Mouse (Mus musculus) embryonic facial prominence, embryonic 15.5 days (tissue): ENCODE results near the gene Fam214a. TPM values are rescaled to one million over a fixed set of nuclear protein-coding genes. Genes with fewer than 3 reads are reported as not detected.

Experiments
- ATAC-seq: fragments of 200-750 bp; cut with Nextera tagmentation; 2 replicates; pipeline ENCODE4 v1.8.0; 2017; ENCODE audit warnings: low read depth, moderate TSS enrichment; ENCODE audit not compliant: insufficient number of reproducible peaks, low FRiP score, low TSS enrichment
- H3K27ac ChIP-seq: fragments of 300-500 bp; sonication (generic); replicated peaks from 2 replicates; pipeline ENCODE4 v1.5.1; 2015; ENCODE audit warnings: mild to moderate bottlenecking, inconsistent platforms
- H3K27me3 ChIP-seq: fragments of 300-500 bp; sonication (generic); 2 replicates; pipeline ENCODE4 v1.6.1; 2015; ENCODE audit warnings: inconsistent platforms
- H3K36me3 ChIP-seq: fragments of 300-500 bp; sonication (generic); 2 replicates; pipeline ENCODE4 v1.6.1; 2015; ENCODE audit warnings: mild to moderate bottlenecking, inconsistent platforms
- H3K4me1 ChIP-seq: fragments of 300-500 bp; sonication (generic); 2 replicates; pipeline ENCODE4 v1.6.1; 2015; ENCODE audit warnings: inconsistent platforms
- H3K4me2 ChIP-seq: fragments of 300-500 bp; sonication (generic); replicated peaks from 2 replicates; pipeline ENCODE4 v1.6.1; 2015; ENCODE audit warnings: mild to moderate bottlenecking, inconsistent platforms
- H3K4me3 ChIP-seq: fragments of 300-500 bp; sonication (generic); replicated peaks from 2 replicates; pipeline ENCODE4 v1.5.1; 2015; ENCODE audit warnings: mild to moderate bottlenecking, inconsistent platforms
- H3K9ac ChIP-seq: fragments of 300-500 bp; sonication (generic); 2 replicates; pipeline ENCODE4 v1.6.1; 2015; ENCODE audit warnings: inconsistent platforms
- H3K9me3 ChIP-seq: fragments of 300-500 bp; sonication (generic); replicated peaks from 2 replicates; pipeline ENCODE4 v1.6.1; 2016; ENCODE audit warnings: inconsistent platforms
- WGBS: fragments of 180-500 bp; shearing (Covaris S2); methylation state at CpG from one replicate; pipeline ENCODE4 v1.1.7; 2015; 5-methylcytosine and 5-hydroxymethylcytosine counted together
- polyA plus RNA-seq: library from polyadenylated mRNA; unstranded; fragments of >200 nt; fragmentation: Nextera tagmentation; extraction: Ambion mirVana; gene quantifications from 2 replicates; pipeline ENCODE4 v1.2.1, GENCODE M21; 2015

The Fam214a gene
- polyA plus RNA-seq, 1 experiment from 2014 or later = 16.5 TPM

GRCm38 (mm10) chr9:74922884-74923283 lies 29.8 kb upstream of the Fam214a start:
- Histone ChIP-seq H3K4me2 (no peak overlapping the region), H3K27me3 (no peaks in the 10 kb centered on the region), H3K27ac (no peak overlapping the region), H3K4me1 (0 out of 2 replicates have a peak, but pooled peaks cover 6% of the 10 kb centered on the region), H3K36me3 (no peaks in the 10 kb centered on the region), H3K9me3 (no peaks in the 10 kb centered on the region), H3K4me3 (no peak overlapping the region), H3K9ac (no peak overlapping the region)
- no peak for ATAC-seq
- WGBS = 40% methylated on average over 3 of the region's 3 CpGs

GRCm38 (mm10) chr9:74923291-74923977 lies 29.2 kb upstream of the Fam214a start:
- Histone ChIP-seq H3K4me2 (no peak overlapping the region), H3K4me1 (0 out of 2 replicates have a peak, but pooled peaks cover 6% of the 10 kb centered on the region), H3K36me3 (no peaks in the 10 kb centered on the region), H3K4me3 (no peak overlapping the region), H3K27ac (no peak overlapping the region), H3K27me3 (no peaks in the 10 kb centered on the region), H3K9ac (no peak overlapping the region), H3K9me3 (no peaks in the 10 kb centered on the region)
- no peak for ATAC-seq
- WGBS = 82% methylated on average over 6 of the region's 6 CpGs

- ATAC-seq = no peak
- no peak overlapping the region for H3K9ac ChIP-seq
- H3K4me1 ChIP-seq = 0 out of 2 replicates have a peak, but pooled peaks cover 2% of the 10 kb centered on the region
- H3K9me3 ChIP-seq = no peaks in the 10 kb centered on the region
- no peak overlapping the region for H3K4me3 ChIP-seq
- no peak overlapping the region for H3K4me2 ChIP-seq
- H3K36me3 ChIP-seq = no peaks in the 10 kb centered on the region
- H3K27ac ChIP-seq = no peak overlapping the region
- H3K27me3 ChIP-seq = no peaks in the 10 kb centered on the region
- WGBS = 65% methylated on average over 10 of the region's 10 CpGs
Measured at GRCm38 (mm10) chr9:74925220-74925769, 27.4 kb upstream of the Fam214a start.

GRCm38 (mm10) chr9:74929981-74930423 lies 22.7 kb upstream of the Fam214a start:
- ATAC-seq = no peak
- Histone ChIP-seq H3K27ac (no peak overlapping the region), H3K9ac (no peak overlapping the region), H3K9me3 (no peaks in the 10 kb centered on the region), H3K36me3 (no peaks in the 10 kb centered on the region), H3K4me3 (no peak overlapping the region), H3K4me2 (no peak overlapping the region), H3K4me1 (no peaks in the 10 kb centered on the region), H3K27me3 (no peaks in the 10 kb centered on the region)
- 86% methylated on average over 4 of the region's 4 CpGs for WGBS

GRCm38 (mm10) chr9:74930653-74931052 lies 22.0 kb upstream of the Fam214a start:
- no peak overlapping the region for H3K4me2 ChIP-seq
- no peaks in the 10 kb centered on the region for H3K9me3 ChIP-seq
- no peaks in the 10 kb centered on the region for H3K36me3 ChIP-seq
- ATAC-seq = no peak
- no peaks in the 10 kb centered on the region for H3K27me3 ChIP-seq
- H3K27ac ChIP-seq = no peak overlapping the region
- H3K4me3 ChIP-seq = no peak overlapping the region
- H3K4me1 ChIP-seq = no peaks in the 10 kb centered on the region
- H3K9ac ChIP-seq = no peak overlapping the region
- 78% methylated on average over 5 of the region's 5 CpGs for WGBS

GRCm38 (mm10) chr9:74935289-74935688 lies 17.4 kb upstream of the Fam214a start:
- Histone ChIP-seq H3K36me3 (no peaks in the 10 kb centered on the region), H3K9ac (no peak overlapping the region), H3K4me1 (no peaks in the 10 kb centered on the region), H3K4me3 (no peak overlapping the region), H3K27me3 (no peaks in the 10 kb centered on the region), H3K4me2 (no peak overlapping the region), H3K9me3 (no peaks in the 10 kb centered on the region), H3K27ac (no peak overlapping the region)
- WGBS = 71% methylated on average over 3 of the region's 3 CpGs
- no peak for ATAC-seq

- Histone ChIP-seq H3K4me3 (no peak overlapping the region), H3K4me1 (no peaks in the 10 kb centered on the region), H3K36me3 (no peaks in the 10 kb centered on the region), H3K27ac (no peak overlapping the region), H3K27me3 (no peaks in the 10 kb centered on the region), H3K9me3 (no peaks in the 10 kb centered on the region), H3K9ac (no peak overlapping the region), H3K4me2 (no peak overlapping the region)
- WGBS = 80% methylated on average over 3 of the region's 3 CpGs
- ATAC-seq = no peak
Measured at GRCm38 (mm10) chr9:74937761-74938160, 14.9 kb upstream of the Fam214a start.

GRCm38 (mm10) chr9:74938670-74939534 lies 13.8 kb upstream of the Fam214a start:
- no peaks in the 10 kb centered on the region for H3K9me3 ChIP-seq
- no peaks in the 10 kb centered on the region for H3K36me3 ChIP-seq
- ATAC-seq = no peak
- no peak overlapping the region for H3K9ac ChIP-seq
- no peak overlapping the region for H3K4me3 ChIP-seq
- no peaks in the 10 kb centered on the region for H3K27me3 ChIP-seq
- 85% methylated on average over 12 of the region's 12 CpGs for WGBS
- H3K27ac ChIP-seq = no peak overlapping the region
- no peaks in the 10 kb centered on the region for H3K4me1 ChIP-seq
- H3K4me2 ChIP-seq = no peak overlapping the region

GRCm38 (mm10) chr9:74946713-74947402 lies 5.8 kb upstream of the Fam214a start:
- H3K27ac ChIP-seq = no peak overlapping the region
- no peaks in the 10 kb centered on the region for H3K4me1 ChIP-seq
- WGBS = 76% methylated on average over 8 of the region's 8 CpGs

GRCm38 (mm10) chr9:74951491-74951890 lies 1.2 kb upstream of the Fam214a start:
- Histone ChIP-seq H3K4me3 (no peak overlapping the region), H3K4me1 (peaks cover 15% of the 10 kb centered on the region), H3K27ac (no peak overlapping the region), H3K4me2 (no peak overlapping the region), H3K27me3 (no peaks in the 10 kb centered on the region), H3K9me3 (no peaks in the 10 kb centered on the region), H3K9ac (no peak overlapping the region), H3K36me3 (peaks cover 3% of the 10 kb centered on the region; the same call in 1 of the 2 replicates)
- 35% methylated on average over 3 of the region's 3 CpGs for WGBS
- ATAC-seq = no peak

More at GRCm38 (mm10) chr9:74946713-74947402, 5.8 kb upstream of the Fam214a start:
- Histone ChIP-seq H3K4me2 (no peak overlapping the region), H3K4me3 (no peak overlapping the region), H3K36me3 (no peaks in the 10 kb centered on the region), H3K27me3 (no peaks in the 10 kb centered on the region), H3K9ac (no peak overlapping the region), H3K9me3 (no peaks in the 10 kb centered on the region)
- no peak for ATAC-seq

- Histone ChIP-seq H3K4me2 (peak overlapping the region; percentile 88), H3K27me3 (no peaks in the 10 kb centered on the region), H3K4me3 (peak overlapping the region; percentile 98), H3K36me3 (peaks cover 3% of the 10 kb centered on the region; the same call in 1 of the 2 replicates), H3K27ac (peak overlapping the region; percentile 98), H3K9ac (peak overlapping the region; percentile 23), H3K9me3 (no peaks in the 10 kb centered on the region), H3K4me1 (peaks cover 15% of the 10 kb centered on the region)
- WGBS = 22% methylated on average over 5 of the region's 5 CpGs
- ATAC-seq = 0 out of 2 replicates have a peak, but pooled peaks have one; percentile 7
Measured at GRCm38 (mm10) chr9:74952106-74952505, 578 bp upstream of the Fam214a start.
